Mouse (Mus musculus): ENCODE measurements around the gene Bicral. TPM values are rescaled to one million over a fixed set of nuclear protein-coding genes. Genes with fewer than 3 reads are reported as not detected.

Bicral gene
- polyA plus RNA-seq, 1 experiment from 2014 or later = 10.8 TPM

DNA sequence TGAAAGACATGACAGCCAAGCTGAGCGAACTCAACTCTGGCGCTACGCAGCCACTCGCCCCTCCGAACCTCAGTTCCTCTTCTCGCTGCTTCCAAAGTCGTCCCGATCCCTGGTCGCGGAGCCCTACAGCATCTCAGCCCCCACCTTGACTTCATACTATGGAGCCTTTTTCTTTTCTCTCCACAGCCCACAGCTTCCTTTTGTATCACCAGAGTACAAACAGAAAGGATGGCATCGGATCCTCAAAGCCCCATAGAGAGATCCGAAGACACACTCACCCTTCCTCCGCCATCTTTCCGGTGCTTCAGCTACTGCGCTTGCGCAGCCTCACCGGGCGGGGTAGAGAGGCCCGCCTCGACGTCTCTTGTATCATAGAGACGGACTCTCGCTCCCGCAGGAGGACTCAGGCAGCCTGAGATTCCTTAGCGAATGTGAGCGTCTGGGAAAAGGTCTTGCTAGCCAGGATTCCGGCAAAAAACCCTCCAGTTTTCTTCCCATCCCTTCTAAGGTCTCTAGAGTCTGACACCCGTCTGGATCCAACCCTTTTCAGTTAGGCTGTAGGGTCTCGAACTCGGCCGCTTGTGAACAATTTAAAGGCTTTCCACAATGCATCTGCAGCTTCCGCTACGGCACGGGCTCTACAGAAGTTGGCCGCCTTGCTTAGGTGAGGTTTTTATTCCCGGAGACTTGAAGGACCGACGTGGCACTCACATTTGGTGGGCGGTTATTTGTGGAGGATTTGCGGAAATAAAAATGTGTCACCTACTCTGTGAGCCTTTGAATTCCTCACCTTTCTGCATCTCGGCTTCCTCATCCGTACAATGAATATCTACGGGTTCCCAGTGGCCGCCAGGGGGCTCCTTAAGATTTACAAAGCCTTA lies 75.7 kb downstream of the Bicral start, which contains the start of gene Rpl7l1:
Gene Rpl7l1, minus strand, starts transcription at position 332 of the 881 bp plus-strand sequence.
- WGBS = 1% methylated on average over 44 of the region's 44 CpGs
- Histone ChIP-seq H3K4me2 (ENCODE audit: low read depth, low read length) (peak within 1 kb of the TSS; percentile 51), H3K9ac (replicated peaks; ENCODE audit: low read depth, low read length) (peak within 1 kb of the TSS; percentile 66), H3K27me3 (ENCODE audit: control insufficient read depth, insufficient read depth, low read length) (no peaks in the 10 kb centered on the region), H3K9me3 (ENCODE audit: control insufficient read depth, low read length) (no peaks in the 10 kb centered on the region), H3K27ac (ENCODE audit: low read depth, low read length) (peak within 1 kb of the TSS; percentile 86), H3K4me3 (ENCODE audit: low read depth, low read length) (peak within 1 kb of the TSS; percentile 59), H3K4me1 (ENCODE audit: control insufficient read depth, insufficient read depth, low read length) (peaks cover 8% of the 10 kb centered on the region; the same call in 1 of the 2 replicates), H3K36me3 (ENCODE audit: control insufficient read depth, insufficient read depth, low read length) (peaks cover 20% of the 10 kb centered on the region)
- ATAC-seq (ENCODE audit: low read depth) = peak; percentile 96

DNA sequence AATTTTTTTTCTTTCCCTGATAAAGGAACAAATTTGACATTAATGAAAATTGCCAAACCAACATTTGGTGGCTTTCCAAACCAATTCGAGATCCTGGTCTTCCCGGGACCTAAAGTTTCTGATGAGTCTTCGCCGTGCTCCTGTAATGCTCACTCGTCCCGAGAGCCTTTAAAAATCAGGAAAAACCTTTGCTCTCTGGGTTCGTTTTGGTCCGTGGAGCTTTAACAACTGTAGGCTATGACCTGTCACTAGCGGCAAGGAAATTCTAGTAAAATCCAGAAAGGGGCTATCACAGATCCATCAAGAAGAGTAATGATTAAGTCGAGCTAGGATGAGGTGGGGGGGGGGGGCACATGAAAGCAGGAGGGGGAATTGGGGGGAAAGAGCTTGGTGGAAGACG lies 76.4 kb downstream of the Bicral start:
- H3K27ac ChIP-seq (ENCODE audit: low read depth, low read length) = peak overlapping the region; percentile 86
- H3K4me1 ChIP-seq (ENCODE audit: control insufficient read depth, insufficient read depth, low read length) = peaks cover 8% of the 10 kb centered on the region; the same call in 1 of the 2 replicates
- H3K27me3 ChIP-seq (ENCODE audit: control insufficient read depth, insufficient read depth, low read length) = no peaks in the 10 kb centered on the region
- H3K9me3 ChIP-seq (ENCODE audit: control insufficient read depth, low read length) = no peaks in the 10 kb centered on the region
- H3K36me3 ChIP-seq (ENCODE audit: control insufficient read depth, insufficient read depth, low read length) = peaks cover 25% of the 10 kb centered on the region
- peak overlapping the region; percentile 59 for H3K4me3 ChIP-seq (ENCODE audit: low read depth, low read length)
- WGBS = 4% methylated on average over 11 of the region's 11 CpGs
- peak overlapping the region; percentile 66 for H3K9ac ChIP-seq (replicated peaks; ENCODE audit: low read depth, low read length)
- no peak for ATAC-seq (ENCODE audit: low read depth)
- H3K4me2 ChIP-seq (ENCODE audit: low read depth, low read length) = peak overlapping the region; percentile 51

DNA sequence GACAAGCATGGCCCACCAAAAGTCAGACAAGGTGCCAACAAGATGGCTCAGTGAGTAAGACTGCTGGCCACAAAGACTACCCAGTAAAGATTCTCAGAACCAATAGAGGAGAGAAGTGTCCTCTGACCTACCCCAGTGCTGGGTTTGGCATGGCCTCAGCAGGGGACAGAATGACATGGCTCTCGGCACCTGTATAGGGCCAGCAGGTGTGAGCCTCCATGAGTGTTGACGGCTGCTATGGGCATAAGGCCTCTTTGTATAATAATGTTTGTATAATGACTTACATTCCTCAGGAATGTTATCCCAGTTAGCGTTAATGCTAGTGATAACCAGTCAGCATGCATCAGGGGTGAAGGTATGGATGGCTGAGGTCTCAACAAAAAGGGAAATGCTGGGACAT lies 82.2 kb downstream of the Bicral start:
- Histone ChIP-seq H3K27me3 (ENCODE audit: control insufficient read depth, insufficient read depth, low read length) (no peaks in the 10 kb centered on the region), H3K4me2 (ENCODE audit: low read depth, low read length) (no peak overlapping the region), H3K9ac (replicated peaks; ENCODE audit: low read depth, low read length) (no peak overlapping the region), H3K4me3 (ENCODE audit: low read depth, low read length) (no peak overlapping the region), H3K36me3 (ENCODE audit: control insufficient read depth, insufficient read depth, low read length) (peaks cover 46% of the 10 kb centered on the region), H3K27ac (ENCODE audit: low read depth, low read length) (no peak overlapping the region), H3K4me1 (ENCODE audit: control insufficient read depth, insufficient read depth, low read length) (peaks cover 12% of the 10 kb centered on the region), H3K9me3 (ENCODE audit: control insufficient read depth, low read length) (no peaks in the 10 kb centered on the region)
- 91% methylated on average over 3 of the region's 3 CpGs for WGBS
- no peak for ATAC-seq (ENCODE audit: low read depth)

DNA sequence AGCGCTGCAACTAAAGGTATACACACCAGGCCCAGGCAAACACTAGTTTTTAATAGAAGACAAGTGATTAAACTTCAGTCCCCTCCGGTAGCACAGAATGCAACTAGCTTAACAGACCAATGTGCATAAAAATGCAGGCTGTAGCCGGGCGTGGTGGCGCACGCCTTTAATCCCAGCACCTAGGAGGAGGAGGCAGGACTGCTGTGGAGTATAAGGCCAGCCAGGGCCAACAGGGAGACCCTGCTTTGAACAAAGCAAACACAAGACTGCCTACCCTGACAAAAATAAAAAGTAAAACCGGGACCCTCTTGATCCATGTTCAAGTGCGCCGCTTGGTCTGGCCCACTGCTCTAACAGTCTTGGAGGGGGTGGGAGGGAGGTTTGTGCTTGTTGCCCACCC lies 83.2 kb downstream of the Bicral start:
- 95% methylated on average over 9 of the region's 9 CpGs for WGBS
- peaks cover 46% of the 10 kb centered on the region for H3K36me3 ChIP-seq (ENCODE audit: control insufficient read depth, insufficient read depth, low read length)
- ATAC-seq (ENCODE audit: low read depth) = no peak
- no peak overlapping the region for H3K9ac ChIP-seq (replicated peaks; ENCODE audit: low read depth, low read length)
- no peaks in the 10 kb centered on the region for H3K27me3 ChIP-seq (ENCODE audit: control insufficient read depth, insufficient read depth, low read length)
- H3K4me3 ChIP-seq (ENCODE audit: low read depth, low read length) = no peak overlapping the region
- no peak overlapping the region for H3K4me2 ChIP-seq (ENCODE audit: low read depth, low read length)
- H3K27ac ChIP-seq (ENCODE audit: low read depth, low read length) = no peak overlapping the region
- peaks cover 11% of the 10 kb centered on the region for H3K4me1 ChIP-seq (ENCODE audit: control insufficient read depth, insufficient read depth, low read length)
- no peaks in the 10 kb centered on the region for H3K9me3 ChIP-seq (ENCODE audit: control insufficient read depth, low read length)

DNA sequence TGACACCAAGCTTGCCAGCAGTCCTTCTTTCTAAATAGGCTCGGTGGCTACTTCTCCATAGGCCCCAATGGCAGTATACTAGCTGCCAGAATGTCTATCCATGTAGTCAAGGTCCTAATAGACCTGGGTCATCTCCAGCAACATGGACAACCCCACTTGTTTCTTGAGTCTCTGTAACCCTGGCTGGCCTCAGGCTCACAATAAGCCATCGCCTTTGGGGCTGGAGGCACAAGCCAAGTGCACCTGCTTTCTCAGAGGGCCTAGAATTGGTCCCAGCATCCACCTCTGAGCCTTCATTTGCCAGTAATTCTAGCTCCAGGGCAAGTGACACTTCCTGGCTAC lies 84.2 kb downstream of the Bicral start:
- H3K4me1 ChIP-seq (ENCODE audit: control insufficient read depth, insufficient read depth, low read length) = peaks cover 11% of the 10 kb centered on the region
- 42% methylated on average over 2 of the region's 2 CpGs for WGBS
- H3K9me3 ChIP-seq (ENCODE audit: control insufficient read depth, low read length) = no peaks in the 10 kb centered on the region
- H3K27me3 ChIP-seq (ENCODE audit: control insufficient read depth, insufficient read depth, low read length) = no peaks in the 10 kb centered on the region
- peak overlapping the region; percentile 95; the same call in 1 of the 2 replicates for H3K4me2 ChIP-seq (ENCODE audit: low read depth, low read length)
- no peak overlapping the region for H3K4me3 ChIP-seq (ENCODE audit: low read depth, low read length)
- no peak overlapping the region for H3K9ac ChIP-seq (replicated peaks; ENCODE audit: low read depth, low read length)
- ATAC-seq (ENCODE audit: low read depth) = no peak
- H3K36me3 ChIP-seq (ENCODE audit: control insufficient read depth, insufficient read depth, low read length) = peaks cover 39% of the 10 kb centered on the region
- no peak overlapping the region for H3K27ac ChIP-seq (ENCODE audit: low read depth, low read length)

DNA sequence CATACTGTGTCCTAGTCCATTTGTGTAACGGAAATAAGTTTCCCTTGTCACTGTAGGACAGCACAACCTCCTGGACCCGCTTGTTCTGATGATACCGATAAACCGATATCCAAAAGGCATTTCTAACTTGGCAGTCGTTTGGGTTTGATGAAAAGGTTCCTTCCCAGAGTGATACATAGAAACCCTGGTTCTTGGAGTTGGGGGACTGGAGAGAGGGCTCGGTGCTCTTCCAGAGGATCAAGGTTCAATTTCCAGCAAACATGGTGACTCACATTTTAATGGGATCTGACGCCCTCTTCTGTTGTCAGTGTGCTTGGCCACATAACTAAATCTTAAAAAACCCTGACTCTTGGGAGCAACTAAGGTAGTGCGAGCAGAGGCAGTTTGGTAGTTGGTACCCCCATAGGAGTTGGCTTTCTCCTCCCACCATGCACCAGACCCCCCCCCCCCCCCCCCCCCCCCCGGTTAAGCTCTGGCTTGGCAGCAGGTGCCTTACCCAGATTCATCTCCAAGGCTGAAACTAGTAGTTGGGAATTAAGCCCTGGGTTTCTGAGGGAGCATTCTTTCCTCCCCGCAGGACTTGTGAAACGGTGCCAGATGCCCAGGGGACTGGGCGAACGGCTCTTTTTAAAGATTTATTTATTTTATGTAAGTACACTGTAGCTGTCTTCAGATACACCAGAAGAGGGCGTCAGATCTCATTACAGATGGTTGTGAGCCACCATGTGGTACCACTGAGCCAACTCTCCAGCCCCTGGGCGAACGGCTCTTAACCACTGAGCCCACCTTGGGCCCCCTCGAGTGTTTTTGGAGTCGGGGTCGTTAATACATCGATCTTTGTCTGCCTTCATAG lies 84.8 kb downstream of the Bicral start:
- Histone ChIP-seq H3K4me2 (ENCODE audit: low read depth, low read length) (peak overlapping the region; percentile 95), H3K36me3 (ENCODE audit: control insufficient read depth, insufficient read depth, low read length) (peaks cover 33% of the 10 kb centered on the region), H3K4me1 (ENCODE audit: control insufficient read depth, insufficient read depth, low read length) (peaks cover 11% of the 10 kb centered on the region), H3K4me3 (ENCODE audit: low read depth, low read length) (peak overlapping the region; percentile 88), H3K27me3 (ENCODE audit: control insufficient read depth, insufficient read depth, low read length) (no peaks in the 10 kb centered on the region), H3K9ac (replicated peaks; ENCODE audit: low read depth, low read length) (peak overlapping the region; percentile 62; the same call in 1 of the 2 replicates), H3K9me3 (ENCODE audit: control insufficient read depth, low read length) (no peaks in the 10 kb centered on the region), H3K27ac (ENCODE audit: low read depth, low read length) (peak overlapping the region; percentile 67; the same call in 1 of the 2 replicates)
- ATAC-seq (ENCODE audit: low read depth) = no peak
- WGBS = 10% methylated on average over 19 of the region's 20 CpGs

DNA sequence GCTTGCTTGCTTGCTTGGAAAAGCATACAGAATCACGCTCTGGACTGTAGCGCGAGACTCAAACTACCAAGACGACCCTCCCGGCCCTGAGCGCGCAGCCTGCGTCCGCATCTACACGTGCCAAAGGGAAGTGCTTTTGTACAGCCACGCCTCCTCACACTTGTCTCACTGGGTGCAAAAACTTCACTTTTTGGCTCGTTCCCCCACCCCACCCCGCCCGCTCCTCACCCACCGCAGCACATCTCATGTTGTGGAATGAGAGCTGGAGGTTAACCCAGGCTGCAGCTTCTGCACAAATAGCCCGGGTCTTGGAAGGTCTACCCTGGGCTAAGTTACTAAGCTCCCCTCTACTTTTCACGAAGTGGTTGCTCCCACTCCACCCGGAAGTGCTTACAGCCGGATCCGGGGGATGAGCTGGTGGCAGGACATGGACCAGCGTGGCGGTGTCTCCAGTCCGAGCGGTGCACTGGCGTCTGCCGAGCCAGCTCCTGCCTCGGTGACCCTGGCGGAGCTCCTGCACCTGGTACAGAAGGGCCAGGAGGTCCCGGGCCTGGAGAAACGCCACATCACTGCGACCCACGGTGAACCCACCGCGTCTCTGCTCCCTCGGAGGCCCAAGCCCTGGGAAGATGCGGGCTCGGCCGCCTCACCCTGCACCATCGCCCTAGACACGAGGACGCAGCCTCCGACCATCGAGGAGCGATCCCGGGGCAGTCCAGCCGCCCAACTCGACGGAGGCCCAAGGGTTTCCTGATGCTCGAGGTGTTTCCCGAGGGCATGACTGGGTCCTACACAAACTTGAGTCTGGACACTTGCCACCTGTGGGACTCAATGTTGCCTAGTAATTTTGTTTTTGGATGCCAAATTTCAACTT lies 85.6 kb downstream of the Bicral start, which contains the start of gene 2310039H08Rik:
Gene 2310039H08Rik, plus strand, starts transcription at position 232 of the 874 bp plus-strand sequence.
- H3K4me2 ChIP-seq (ENCODE audit: low read depth, low read length) = peak within 1 kb of the TSS; percentile 95
- peak within 1 kb of the TSS; percentile 62 for H3K9ac ChIP-seq (replicated peaks; ENCODE audit: low read depth, low read length)
- peak; percentile 93 for ATAC-seq (ENCODE audit: low read depth)
- peak within 1 kb of the TSS; percentile 88 for H3K4me3 ChIP-seq (ENCODE audit: low read depth, low read length)
- WGBS = under 1% methylated on average over 49 of the region's 50 CpGs
- peaks cover 11% of the 10 kb centered on the region for H3K4me1 ChIP-seq (ENCODE audit: control insufficient read depth, insufficient read depth, low read length)
- no peaks in the 10 kb centered on the region for H3K9me3 ChIP-seq (ENCODE audit: control insufficient read depth, low read length)
- H3K27me3 ChIP-seq (ENCODE audit: control insufficient read depth, insufficient read depth, low read length) = no peaks in the 10 kb centered on the region
- peaks cover 27% of the 10 kb centered on the region for H3K36me3 ChIP-seq (ENCODE audit: control insufficient read depth, insufficient read depth, low read length)
- peak within 1 kb of the TSS; percentile 67 for H3K27ac ChIP-seq (ENCODE audit: low read depth, low read length)

DNA sequence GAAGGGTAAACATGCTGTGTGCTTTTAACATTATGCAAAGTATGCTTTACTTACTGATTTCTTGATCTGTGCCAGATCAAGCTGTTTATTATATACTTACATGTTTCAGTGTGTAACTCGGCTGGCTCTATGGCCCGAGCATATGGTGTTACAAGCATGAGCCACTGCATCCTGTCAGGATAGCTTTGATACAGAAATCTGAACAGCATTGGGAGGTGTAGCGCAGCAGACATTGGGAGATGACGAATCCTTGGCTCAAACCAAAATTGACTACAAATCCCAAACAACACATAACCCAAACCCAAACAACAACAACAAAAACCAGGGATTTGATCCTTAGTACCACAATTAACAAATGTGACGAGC lies 86.3 kb downstream of the Bicral start:
- Histone ChIP-seq H3K4me3 (ENCODE audit: low read depth, low read length) (peak overlapping the region; percentile 88), H3K4me1 (ENCODE audit: control insufficient read depth, insufficient read depth, low read length) (peaks cover 11% of the 10 kb centered on the region), H3K36me3 (ENCODE audit: control insufficient read depth, insufficient read depth, low read length) (peaks cover 22% of the 10 kb centered on the region), H3K9ac (replicated peaks; ENCODE audit: low read depth, low read length) (peak overlapping the region; percentile 62; the same call in 1 of the 2 replicates), H3K4me2 (ENCODE audit: low read depth, low read length) (peak overlapping the region; percentile 95), H3K9me3 (ENCODE audit: control insufficient read depth, low read length) (no peaks in the 10 kb centered on the region), H3K27me3 (ENCODE audit: control insufficient read depth, insufficient read depth, low read length) (no peaks in the 10 kb centered on the region), H3K27ac (ENCODE audit: low read depth, low read length) (peak overlapping the region; percentile 67)
- 15% methylated on average over 5 of the region's 5 CpGs for WGBS
- peak; percentile 25; the same call in 1 of the 2 replicates for ATAC-seq (ENCODE audit: low read depth)
